Mouse (Mus musculus) CD4-positive, CD25-positive, alpha-beta regulatory T cell, adult 2 months (primary cell): ENCODE results near the gene Klk13.
"Not testable (repeated sequence)": the region's sequence is repeated elsewhere in the genome, so short reads cannot be mapped to it uniquely, and the experiment has no call there.

Experiments
- DNase-seq: peaks from one replicate; pipeline ENCODE4 v3.0.0-alpha.2; 2012; ENCODE audit warnings: low read depth, low spot score

The Klk13 gene

GRCm38 (mm10) chr7:43712267-43712666 lies at the start of gene Klk13:
Gene Klk13 (plus strand): TSS chr7:43712567.
- no peak for DNase-seq

GRCm38 (mm10) chr7:43662804-43663203 lies 49.6 kb upstream of the Klk13 start:
- DNase-seq = no peak

- not testable (repeated sequence) for DNase-seq
Observed at GRCm38 (mm10) chr7:43667221-43667620, 45.1 kb upstream of the Klk13 start.

GRCm38 (mm10) chr7:43668582-43668981 lies 43.8 kb upstream of the Klk13 start:
- DNase-seq = peak; percentile 76

- DNase-seq = no peak
Observed at GRCm38 (mm10) chr7:43671064-43671808, 41.1 kb upstream of the Klk13 start.

GRCm38 (mm10) chr7:43671809-43672580 lies 40.4 kb upstream of the Klk13 start, which contains the start of gene Ctu1:
Gene Ctu1 (plus strand): TSS chr7:43672016.
- DNase-seq = peak; percentile 92

- no peak for DNase-seq
Observed at GRCm38 (mm10) chr7:43672581-43673260, 39.6 kb upstream of the Klk13 start.

GRCm38 (mm10) chr7:43675091-43675490 lies 37.3 kb upstream of the Klk13 start:
- DNase-seq = no peak

GRCm38 (mm10) chr7:43678517-43678916 lies 33.9 kb upstream of the Klk13 start:
- DNase-seq = peak; percentile 55

- DNase-seq = peak; percentile 77
Observed at GRCm38 (mm10) chr7:43680960-43681359, 31.4 kb upstream of the Klk13 start.

- DNase-seq = not testable (repeated sequence)
Observed at GRCm38 (mm10) chr7:43682511-43682910, 29.9 kb upstream of the Klk13 start.

- no peak for DNase-seq
Observed at GRCm38 (mm10) chr7:43685088-43685487, 27.3 kb upstream of the Klk13 start.

- DNase-seq = no peak
Observed at GRCm38 (mm10) chr7:43690118-43690517, 22.2 kb upstream of the Klk13 start, which contains the start of gene Klk14. Gene Klk14 (plus strand): TSS chr7:43690418.

- no peak for DNase-seq
Observed at GRCm38 (mm10) chr7:43710031-43710430, 2.3 kb upstream of the Klk13 start.

GRCm38 (mm10) chr7:43712917-43713316 lies 550 bp downstream of the Klk13 start:
- DNase-seq = no peak

- DNase-seq = no peak
Observed at GRCm38 (mm10) chr7:43713741-43714351, 1.5 kb downstream of the Klk13 start.

GRCm38 (mm10) chr7:43747788-43748187 lies 35.4 kb downstream of the Klk13 start:
- no peak for DNase-seq

- no peak for DNase-seq
Observed at GRCm38 (mm10) chr7:43752806-43753205, 40.4 kb downstream of the Klk13 start.

- no peak for DNase-seq
Observed at GRCm38 (mm10) chr7:43766484-43766883, 54.1 kb downstream of the Klk13 start.

GRCm38 (mm10) chr7:43768597-43768996 lies 56.2 kb downstream of the Klk13 start, which contains the start of gene Klk12:
Gene Klk12 (plus strand): TSS chr7:43768897.
- no peak for DNase-seq

GRCm38 (mm10) chr7:43769636-43770035 lies 57.3 kb downstream of the Klk13 start:
- no peak for DNase-seq

GRCm38 (mm10) chr7:43770701-43771100 lies 58.3 kb downstream of the Klk13 start:
- DNase-seq = no peak
